Mouse (Mus musculus) lung, postnatal 0 days (tissue): Measurements from ENCODE around the gene Ovca2. TPM values are rescaled to one million over a fixed set of nuclear protein-coding genes. Genes with fewer than 3 reads are reported as not detected.
A peak's percentile ranks its signal among the peaks of the same experiment; 100 is the strongest.

Experiments
- ATAC-seq: fragments of 200-750 bp; cut with Nextera tagmentation; 2 replicates; pipeline ENCODE4 v1.8.0; 2017; ENCODE audit warnings: moderate library complexity
- DNase-seq: peaks from one replicate; pipeline ENCODE4 v3.0.0-alpha.2; 2016; ENCODE audit warnings: low spot score
- H3K27ac ChIP-seq: fragments of 300-500 bp; sonication (generic); 2 replicates; pipeline ENCODE4 v1.5.1; 2014; ENCODE audit warnings: antibody characterized with exemption, mild to moderate bottlenecking, low read length, mixed read lengths
- H3K27me3 ChIP-seq: fragments of 300-500 bp; sonication (generic); replicated peaks from 2 replicates; pipeline ENCODE4 v1.6.1; 2014; ENCODE audit warnings: low read length, mixed read lengths; ENCODE audit not compliant: insufficient read depth
- H3K36me3 ChIP-seq: fragments of 300-500 bp; sonication (generic); 2 replicates; pipeline ENCODE4 v1.6.1; 2014; ENCODE audit warnings: low read length, mixed read lengths; ENCODE audit not compliant: insufficient read depth
- H3K4me1 ChIP-seq: fragments of 300-500 bp; sonication (generic); 2 replicates; pipeline ENCODE4 v1.6.1; 2014; ENCODE audit warnings: antibody characterized with exemption, low read depth, low read length, mixed read lengths; ENCODE audit not compliant: insufficient read depth
- H3K4me2 ChIP-seq: fragments of 300-500 bp; sonication (generic); replicated peaks from 2 replicates; pipeline ENCODE4 v1.6.1; 2014; ENCODE audit warnings: low read depth, mild to moderate bottlenecking, low read length, moderate library complexity, mixed read lengths
- H3K4me3 ChIP-seq: fragments of 300-500 bp; sonication (generic); 2 replicates; pipeline ENCODE4 v1.5.1; 2014; ENCODE audit warnings: low read depth, low read length
- H3K9ac ChIP-seq: fragments of 300-500 bp; sonication (generic); replicated peaks from 2 replicates; pipeline ENCODE4 v1.6.1; 2014; ENCODE audit warnings: low read depth, mild to moderate bottlenecking
- H3K9me3 ChIP-seq: fragments of 300-500 bp; sonication (generic); 2 replicates; pipeline ENCODE4 v1.6.1; 2016; ENCODE audit warnings: low read length, mixed read lengths
- CTCF ChIP-seq: IDR thresholded peaks from 2 replicates; pipeline ENCODE4 v1.5.1; 2016; ENCODE audit warnings: antibody characterized with exemption, mild to moderate bottlenecking
- EP300 ChIP-seq: IDR thresholded peaks from 2 replicates; pipeline ENCODE4 v1.6.1; 2016; ENCODE audit warnings: antibody characterized with exemption, mild to moderate bottlenecking, control low read depth
- WGBS: fragments of 180-500 bp; shearing (Covaris S2); extraction: QIAGEN DNeasy Blood & Tissue Kit; methylation state at CpG from one replicate; pipeline ENCODE4 v1.1.7; 2014; 5-methylcytosine and 5-hydroxymethylcytosine counted together
- polyA plus RNA-seq: library from polyadenylated mRNA; unstranded; fragments of >200 nt; fragmentation: Nextera tagmentation; extraction: Ambion mirVana; gene quantifications from 2 replicates; pipeline ENCODE4 v1.2.1, GENCODE M21; 2015

Ovca2 gene
- polyA plus RNA-seq, 1 experiment from 2014 or later: 22.0 TPM

DNA sequence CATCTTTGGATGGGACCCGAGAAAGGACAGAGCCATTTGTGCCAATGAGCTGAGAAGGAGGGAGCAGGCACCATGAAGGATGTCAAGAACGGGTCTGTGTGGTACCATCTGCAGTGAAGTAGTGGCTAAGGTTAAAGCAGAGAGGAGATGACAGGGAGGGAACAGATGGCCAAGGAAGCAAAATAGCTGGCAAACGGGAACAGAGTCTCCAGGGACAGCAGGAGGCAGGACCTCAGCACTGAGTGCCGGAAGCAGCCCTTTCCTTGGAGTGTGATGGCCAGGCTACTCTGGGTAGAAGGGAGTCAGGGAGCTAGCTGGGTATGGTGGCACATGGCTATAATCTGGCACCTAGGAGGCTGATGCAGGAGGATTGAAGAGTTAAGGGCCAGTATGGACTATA is 20.2 kb upstream of the Ovca2 start:
- Histone ChIP-seq H3K36me3 (no peaks in the 10 kb centered on the region), H3K4me3 (no peak overlapping the region), H3K4me2 (no peak overlapping the region), H3K9me3 (no peaks in the 10 kb centered on the region), H3K27me3 (peaks cover 28% of the 10 kb centered on the region), H3K27ac (no peak overlapping the region), H3K9ac (no peak overlapping the region), H3K4me1 (peaks cover 15% of the 10 kb centered on the region)
- ATAC-seq (no peak), DNase-seq (no peak)
- WGBS: 76% methylated on average over 4 of the region's 4 CpGs
- no peak for TF ChIP-seq CTCF
- TF ChIP-seq EP300: no peak

DNA sequence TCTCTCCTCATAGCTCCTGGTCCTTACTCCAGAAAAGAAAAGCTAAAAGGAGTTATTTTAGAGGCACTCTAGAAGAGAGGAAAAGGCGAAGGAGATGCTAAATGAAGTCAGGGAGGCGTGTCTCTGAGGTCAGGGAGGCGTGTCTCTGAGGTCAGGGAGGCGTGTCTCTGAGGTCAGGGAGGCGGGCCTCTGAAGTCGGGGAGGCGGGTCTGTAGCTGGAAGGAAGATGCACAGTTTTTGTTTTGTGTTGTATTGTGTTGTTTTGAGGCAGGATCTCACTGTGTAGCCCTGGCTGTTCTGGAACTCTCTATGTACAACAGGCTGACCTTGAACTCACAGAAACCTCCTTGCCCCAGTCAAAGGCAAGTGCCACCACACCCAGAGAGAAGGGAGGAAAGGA is 19.3 kb upstream of the Ovca2 start:
- 40% methylated on average over 7 of the region's 7 CpGs for WGBS
- DNase-seq (no peak), ATAC-seq (no peak)
- no peak overlapping the region for H3K4me2 ChIP-seq
- H3K9me3 ChIP-seq: no peaks in the 10 kb centered on the region
- H3K36me3 ChIP-seq: no peaks in the 10 kb centered on the region
- H3K4me1 ChIP-seq: peaks cover 15% of the 10 kb centered on the region
- no peak overlapping the region for H3K9ac ChIP-seq
- peaks cover 35% of the 10 kb centered on the region for H3K27me3 ChIP-seq
- TF ChIP-seq CTCF (no peak), EP300 (no peak)
- H3K4me3 ChIP-seq: no peak overlapping the region
- H3K27ac ChIP-seq: no peak overlapping the region

DNA sequence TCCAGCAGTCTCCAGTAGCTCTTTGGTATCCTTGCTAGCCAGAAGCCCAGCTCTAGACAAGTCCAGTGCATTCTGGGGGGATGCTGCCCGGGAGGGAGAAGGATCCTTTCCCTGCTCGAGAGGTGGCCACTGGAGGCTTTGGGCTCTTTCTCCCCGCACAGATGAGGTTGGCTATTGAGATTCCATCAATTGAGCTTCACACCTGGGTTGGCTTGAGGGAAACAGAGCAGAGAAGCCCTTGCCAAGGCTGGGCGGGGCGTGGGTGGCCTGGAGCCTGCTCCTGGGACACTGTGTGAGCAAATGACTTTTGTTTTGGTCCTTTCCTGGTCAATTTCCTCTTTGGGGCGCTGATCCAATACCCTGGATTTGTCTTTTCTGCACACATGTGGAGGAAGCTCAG is 17.5 kb upstream of the Ovca2 start:
- Histone ChIP-seq H3K4me1 (peaks cover 15% of the 10 kb centered on the region), H3K36me3 (no peaks in the 10 kb centered on the region), H3K9ac (no peak overlapping the region), H3K9me3 (no peaks in the 10 kb centered on the region), H3K4me3 (no peak overlapping the region), H3K27ac (no peak overlapping the region), H3K27me3 (peaks cover 35% of the 10 kb centered on the region), H3K4me2 (no peak overlapping the region)
- DNase-seq: no peak
- WGBS: 73% methylated on average over 6 of the region's 6 CpGs
- no peak for TF ChIP-seq CTCF
- no peak for TF ChIP-seq EP300
- ATAC-seq: no peak

DNA sequence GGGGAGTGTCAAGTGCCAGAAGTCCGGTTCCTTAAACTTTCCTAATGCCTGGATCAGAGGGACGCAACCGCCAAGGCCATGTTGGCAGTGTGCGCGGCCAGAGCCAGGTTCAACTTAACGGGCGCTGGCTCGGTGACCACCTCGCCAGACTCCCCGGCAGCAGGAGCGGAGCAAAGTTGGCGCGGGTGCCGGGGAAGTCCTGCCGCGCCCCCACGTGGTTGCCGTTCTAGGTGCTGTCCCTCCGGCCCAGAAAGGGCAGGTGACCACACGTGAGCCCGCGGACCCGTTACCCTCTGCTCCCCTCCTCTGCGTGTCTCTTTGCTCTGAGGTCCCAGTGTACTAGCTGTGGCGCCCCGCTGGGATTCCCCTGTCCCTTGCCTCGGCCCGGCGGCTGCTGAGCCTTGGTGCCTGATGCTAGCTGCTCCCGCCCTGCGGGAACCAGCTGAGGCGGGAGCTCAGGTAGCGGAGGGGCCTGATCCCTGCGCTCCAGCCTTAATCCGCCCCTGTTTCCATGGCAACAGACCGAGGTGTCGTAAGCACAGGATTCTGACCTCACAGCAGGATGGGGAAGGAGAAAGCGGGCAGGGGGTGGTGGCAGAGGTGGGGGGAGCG is 16.3 kb upstream of the Ovca2 start:
- peak; percentile 58 for DNase-seq
- Histone ChIP-seq H3K4me2 (peak overlapping the region; percentile 90), H3K4me1 (peaks cover 15% of the 10 kb centered on the region), H3K36me3 (no peaks in the 10 kb centered on the region), H3K9ac (no peak overlapping the region), H3K4me3 (peak overlapping the region; percentile 52), H3K27me3 (peaks cover 35% of the 10 kb centered on the region), H3K9me3 (no peaks in the 10 kb centered on the region), H3K27ac (no peak overlapping the region)
- no peak for ATAC-seq
- WGBS: 3% methylated on average over 38 of the region's 39 CpGs
- TF ChIP-seq EP300: no peak
- TF ChIP-seq CTCF: peak; percentile 32; the same call in 1 of the 2 replicates

DNA sequence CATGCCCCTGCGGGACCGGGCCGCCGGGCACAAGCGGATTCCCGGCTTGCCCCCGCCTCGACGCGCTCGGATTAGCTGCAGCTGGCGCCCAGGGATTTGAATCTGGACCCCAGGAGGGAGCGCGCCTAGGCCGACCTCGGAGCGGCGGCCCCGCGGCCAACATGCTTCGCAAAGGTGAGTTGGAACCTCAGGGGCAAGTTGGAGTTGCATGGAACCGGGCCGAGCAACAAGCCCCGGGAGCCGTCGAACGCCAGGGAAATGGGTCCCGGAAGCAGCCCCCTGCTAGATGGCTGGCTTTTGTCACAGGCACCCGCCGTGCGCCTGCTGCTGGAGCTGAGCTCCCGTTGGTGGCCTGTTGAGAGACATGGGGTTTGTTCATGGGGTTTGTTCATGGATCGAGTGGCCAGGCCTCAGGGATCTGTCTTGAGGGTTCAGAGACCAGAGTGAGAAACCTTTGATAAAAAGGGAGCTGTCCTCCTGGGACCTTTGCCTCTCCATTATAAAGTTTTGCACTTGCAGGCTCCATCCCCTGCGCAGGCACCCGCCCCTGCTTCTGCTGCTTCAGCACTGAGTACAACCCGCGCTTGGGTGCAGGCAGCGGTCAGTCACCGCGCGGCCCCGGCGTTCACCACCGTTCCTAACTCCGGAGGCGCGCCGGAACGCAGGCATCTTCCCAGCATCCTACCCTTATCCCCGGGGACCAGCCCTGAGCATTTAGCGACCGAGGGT is 15.7 kb upstream of the Ovca2 start:
- H3K4me2 ChIP-seq: peak overlapping the region; percentile 90
- H3K9me3 ChIP-seq: no peaks in the 10 kb centered on the region
- no peaks in the 10 kb centered on the region for H3K36me3 ChIP-seq
- ATAC-seq (no peak), DNase-seq (no peak)
- H3K27me3 ChIP-seq: peaks cover 35% of the 10 kb centered on the region
- H3K4me3 ChIP-seq: peak overlapping the region; percentile 52
- H3K4me1 ChIP-seq: peaks cover 19% of the 10 kb centered on the region
- no peak overlapping the region for H3K9ac ChIP-seq
- TF ChIP-seq CTCF (no peak), EP300 (no peak)
- no peak overlapping the region for H3K27ac ChIP-seq
- WGBS: 4% methylated on average over 38 of the region's 52 CpGs

DNA sequence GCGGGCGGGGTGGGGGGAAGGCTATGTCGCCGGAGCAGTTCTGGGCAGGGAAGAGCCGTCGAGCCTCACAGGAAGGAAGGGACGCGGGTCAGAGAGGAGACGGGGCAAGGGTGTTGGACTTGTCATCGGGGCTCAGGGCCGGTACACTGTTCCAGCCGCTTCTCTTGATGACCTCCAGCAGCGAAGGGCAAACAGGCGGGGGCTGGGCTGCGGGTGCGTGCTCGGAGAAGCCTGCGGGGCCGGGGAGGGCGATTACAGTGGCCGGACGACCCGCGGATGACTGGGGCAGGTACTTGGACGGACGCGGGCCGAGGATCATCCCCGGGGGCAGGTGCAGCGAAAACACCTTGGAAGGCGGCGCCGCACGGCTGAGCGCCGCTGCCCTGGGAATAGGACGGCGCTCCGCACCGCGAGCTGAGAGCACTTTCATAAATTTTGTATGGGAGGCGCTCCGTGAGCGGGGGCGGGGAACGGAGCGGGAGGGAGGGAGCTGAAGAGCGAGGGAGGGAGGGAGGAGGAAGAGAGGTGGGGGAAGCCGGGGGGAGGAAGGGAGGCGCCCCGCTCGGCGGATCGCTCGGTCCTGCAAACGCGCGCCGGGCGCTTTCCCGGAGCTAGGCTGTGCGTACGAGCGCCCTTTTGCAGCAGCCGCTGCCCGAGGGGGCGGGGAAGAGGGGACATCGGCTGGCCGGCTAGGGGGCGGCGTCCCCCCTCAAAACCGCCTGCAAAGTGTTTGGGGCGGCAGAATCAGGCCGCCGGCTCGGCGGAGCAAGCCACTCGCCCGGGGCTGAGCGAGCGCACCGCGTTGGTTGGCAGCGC is 14.8 kb upstream of the Ovca2 start, which contains the start of gene Rtn4rl1:
Rtn4rl1 (plus strand) TSS at position 528 of the 816 bp plus-strand sequence.
- no peak within 1 kb of the TSS; the same call in 1 of the 2 replicates for H3K27ac ChIP-seq
- WGBS: 1% methylated on average over 59 of the region's 84 CpGs
- H3K4me2 ChIP-seq: peak within 1 kb of the TSS; percentile 90
- peaks cover 35% of the 10 kb centered on the region for H3K27me3 ChIP-seq
- H3K36me3 ChIP-seq: no peaks in the 10 kb centered on the region
- no peak within 1 kb of the TSS for H3K9ac ChIP-seq
- no peaks in the 10 kb centered on the region for H3K9me3 ChIP-seq
- peak; percentile 20 for ATAC-seq
- H3K4me3 ChIP-seq: peak within 1 kb of the TSS; percentile 52
- peaks cover 19% of the 10 kb centered on the region for H3K4me1 ChIP-seq
- TF ChIP-seq CTCF (no peak), EP300 (no peak)
- DNase-seq: peak; percentile 71
